Mouse (Mus musculus) forebrain, embryonic 11.5 days (tissue): ENCODE measurements around the gene Pawr. TPM values are rescaled to one million over a fixed set of nuclear protein-coding genes. Genes with fewer than 3 reads are reported as not detected.

Experiments used
- ATAC-seq: fragments of 200-750 bp; cut with Nextera tagmentation; replicated peaks from 2 replicates; pipeline ENCODE4 v1.8.0; 2017; ENCODE audit warnings: moderate TSS enrichment; ENCODE audit not compliant: low FRiP score
- DNase-seq: peaks from one replicate; pipeline ENCODE4 v3.0.0-alpha.2; 2017; ENCODE audit warnings: low spot score
- H3K27ac ChIP-seq: fragments of 300-500 bp; sonication (generic); 2 replicates; pipeline ENCODE4 v1.5.1; 2014; ENCODE audit warnings: low read depth, low read length
- H3K27me3 ChIP-seq: fragments of 300-500 bp; sonication (generic); 2 replicates; pipeline ENCODE4 v1.6.1; 2014; ENCODE audit warnings: mild to moderate bottlenecking, low read length, mixed read lengths; ENCODE audit not compliant: control insufficient read depth, insufficient read depth
- H3K36me3 ChIP-seq: fragments of 300-500 bp; sonication (generic); 2 replicates; pipeline ENCODE4 v1.6.1; 2014; ENCODE audit warnings: mild to moderate bottlenecking, low read length, moderate library complexity, mixed read lengths; ENCODE audit not compliant: control insufficient read depth, insufficient read depth
- H3K4me1 ChIP-seq: fragments of 300-500 bp; sonication (generic); replicated peaks from 2 replicates; pipeline ENCODE4 v1.6.1; 2014; ENCODE audit warnings: low read length, mixed read lengths; ENCODE audit not compliant: control insufficient read depth, insufficient read depth
- H3K4me2 ChIP-seq: fragments of 300-500 bp; sonication (generic); 2 replicates; pipeline ENCODE4 v1.6.1; 2014; ENCODE audit warnings: low read depth, mild to moderate bottlenecking, low read length, moderate library complexity, mixed read lengths; ENCODE audit not compliant: severe bottlenecking
- H3K4me3 ChIP-seq: fragments of 300-500 bp; sonication (generic); 2 replicates; pipeline ENCODE4 v1.5.1; 2014; ENCODE audit warnings: low read depth, low read length
- H3K9ac ChIP-seq: fragments of 300-500 bp; sonication (generic); 2 replicates; pipeline ENCODE4 v1.6.1; 2014; ENCODE audit warnings: low read length
- H3K9me3 ChIP-seq: fragments of 300-500 bp; sonication (generic); 2 replicates; pipeline ENCODE4 v1.6.1; 2016; ENCODE audit warnings: low read length, mixed read lengths; ENCODE audit not compliant: control insufficient read depth
- WGBS: fragments of 180-500 bp; shearing (Covaris S2); extraction: QIAGEN DNeasy Blood & Tissue Kit; methylation state at CpG from one replicate; pipeline ENCODE4 v1.1.7; 2014; 5-methylcytosine and 5-hydroxymethylcytosine counted together
- polyA plus RNA-seq: library from polyadenylated mRNA; unstranded; fragments of >200 nt; fragmentation: Nextera tagmentation; extraction: Ambion mirVana; gene quantifications from 2 replicates; pipeline ENCODE4 v1.2.1, GENCODE M21; 2014

Gene Pawr
- polyA plus RNA-seq, 1 experiment from 2014 or later: 18.3 TPM

DNA sequence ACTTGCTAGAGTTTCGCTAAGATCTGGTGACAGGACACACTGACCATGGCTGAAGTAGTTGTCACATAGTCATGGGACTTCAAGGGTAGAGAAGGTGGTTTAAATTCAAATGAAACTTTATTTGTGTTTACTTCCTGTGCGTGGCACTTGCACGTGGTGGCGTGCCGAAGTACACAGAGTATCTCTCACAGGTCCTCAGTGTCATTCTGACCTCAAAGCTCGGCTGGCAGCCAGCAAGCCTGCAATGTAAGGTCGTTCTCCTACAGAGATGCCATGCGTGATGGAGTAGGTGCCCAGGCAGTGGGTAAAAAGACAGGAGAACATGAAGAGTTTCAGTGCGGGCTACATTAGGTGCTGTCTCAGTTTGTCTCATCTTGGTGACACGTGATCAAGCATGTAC, 48.8 kb downstream of the Pawr start:
- DNase-seq (no peak), ATAC-seq (no peak)
- Histone ChIP-seq H3K36me3 (no peaks in the 10 kb centered on the region), H3K4me3 (no peak overlapping the region), H3K4me1 (peaks cover 2% of the 10 kb centered on the region; the same call in 1 of the 2 replicates), H3K9me3 (no peaks in the 10 kb centered on the region), H3K27ac (no peak overlapping the region), H3K4me2 (no peak overlapping the region), H3K27me3 (no peaks in the 10 kb centered on the region), H3K9ac (no peak overlapping the region)
- WGBS: 96% methylated on average over 10 of the region's 10 CpGs

DNA sequence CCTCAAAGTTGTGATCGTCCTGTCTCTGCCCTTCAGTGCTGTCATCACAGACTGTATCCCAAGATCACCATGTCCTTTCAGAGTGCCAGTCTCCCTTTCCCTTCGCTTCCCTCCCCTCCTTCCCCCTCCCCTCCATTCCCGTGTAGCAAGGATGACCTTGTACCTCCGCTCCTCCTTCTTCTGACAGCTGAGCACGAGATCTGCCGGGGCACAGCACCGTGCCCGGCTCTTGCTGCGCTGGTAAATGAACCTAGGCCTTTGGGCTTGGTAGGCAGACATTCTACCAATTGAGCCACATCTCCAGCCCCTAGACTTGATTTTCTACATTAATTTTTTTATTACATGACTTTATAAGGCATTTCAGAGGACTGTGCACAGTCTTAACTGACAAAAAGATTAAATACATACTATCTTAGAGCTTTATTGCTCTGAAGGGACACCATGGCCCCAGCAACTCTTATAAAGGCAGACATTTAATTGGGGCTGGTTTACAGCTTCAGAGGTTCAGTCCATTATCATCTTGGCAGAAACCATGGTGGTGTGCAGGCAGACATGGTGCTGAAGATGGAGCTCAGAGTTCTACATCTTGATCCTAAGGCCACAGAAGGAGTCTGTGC, 52.3 kb downstream of the Pawr start:
- Histone ChIP-seq H3K9me3 (no peaks in the 10 kb centered on the region), H3K9ac (no peak overlapping the region), H3K4me3 (no peak overlapping the region), H3K27ac (no peak overlapping the region), H3K36me3 (no peaks in the 10 kb centered on the region), H3K4me2 (no peak overlapping the region), H3K4me1 (peaks cover 2% of the 10 kb centered on the region; the same call in 1 of the 2 replicates), H3K27me3 (no peaks in the 10 kb centered on the region)
- whole genome bisulfite sequencing: 92% methylated on average over 9 of the region's 9 CpGs
- ATAC-seq (no peak), DNase-seq (no peak)

- WGBS: 49% methylated on average over 5 of the region's 5 CpGs
- Histone ChIP-seq H3K9ac (no peak overlapping the region), H3K36me3 (no peaks in the 10 kb centered on the region), H3K27ac (0 out of 2 replicates have a peak overlapping the region, but pooled peaks have one; percentile 12), H3K4me2 (no peak overlapping the region), H3K4me1 (peaks cover 4% of the 10 kb centered on the region; the same call in 1 of the 2 replicates), H3K9me3 (no peaks in the 10 kb centered on the region), H3K27me3 (no peaks in the 10 kb centered on the region), H3K4me3 (no peak overlapping the region)
- ATAC-seq (0 out of 2 replicates have a peak, but pooled peaks have one; percentile 24), DNase-seq (no peak)
Observed at GRCm38 (mm10) chr10:108385480-108385955, 53.6 kb downstream of the Pawr start.

DNA sequence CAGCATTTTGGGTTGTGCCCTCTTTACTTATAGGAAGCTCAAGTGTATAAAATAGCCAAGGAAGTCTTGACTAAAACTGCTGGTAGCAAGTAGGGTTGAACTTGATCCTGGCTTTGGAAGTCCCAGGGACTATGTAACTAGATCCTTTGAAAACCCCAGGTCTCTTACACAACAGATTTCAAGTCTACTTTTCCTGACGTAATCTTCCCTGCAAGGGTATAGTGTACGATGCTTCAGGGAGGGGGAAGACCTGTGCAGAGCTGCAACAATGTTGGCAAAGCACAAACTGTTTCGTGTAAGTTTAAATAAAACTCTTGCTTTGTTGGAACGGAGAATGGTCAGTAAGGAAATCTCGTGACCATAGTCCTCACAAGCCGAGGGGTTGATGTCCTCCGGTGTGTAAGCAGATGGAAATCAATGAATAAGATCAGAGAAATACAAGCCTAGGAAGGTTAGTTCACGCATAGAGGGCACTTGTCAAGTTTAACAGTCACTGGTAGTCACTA, 56.5 kb downstream of the Pawr start:
- Histone ChIP-seq H3K36me3 (no peaks in the 10 kb centered on the region), H3K9me3 (no peaks in the 10 kb centered on the region), H3K9ac (no peak overlapping the region), H3K4me2 (no peak overlapping the region), H3K27ac (no peak overlapping the region), H3K4me3 (no peak overlapping the region), H3K4me1 (peaks cover 4% of the 10 kb centered on the region; the same call in 1 of the 2 replicates), H3K27me3 (no peaks in the 10 kb centered on the region)
- ATAC-seq (no peak), DNase-seq (no peak)
- 82% methylated on average over 8 of the region's 8 CpGs for WGBS

GRCm38 (mm10) chr10:108389178-108389926, 57.4 kb downstream of the Pawr start:
- peaks cover 4% of the 10 kb centered on the region; the same call in 1 of the 2 replicates for H3K4me1 ChIP-seq
- no peak overlapping the region for H3K4me3 ChIP-seq
- DNase-seq (no peak), ATAC-seq (no peak)
- no peak overlapping the region for H3K27ac ChIP-seq
- no peaks in the 10 kb centered on the region for H3K9me3 ChIP-seq
- no peaks in the 10 kb centered on the region for H3K36me3 ChIP-seq
- WGBS: 47% methylated on average over 5 of the region's 5 CpGs
- no peak overlapping the region for H3K4me2 ChIP-seq
- H3K9ac ChIP-seq: no peak overlapping the region
- no peaks in the 10 kb centered on the region for H3K27me3 ChIP-seq

GRCm38 (mm10) chr10:108389927-108390287, 58.0 kb downstream of the Pawr start:
- H3K36me3 ChIP-seq: no peaks in the 10 kb centered on the region
- ATAC-seq (peak; percentile 66), DNase-seq (peak; percentile 57)
- peaks cover 4% of the 10 kb centered on the region; the same call in 1 of the 2 replicates for H3K4me1 ChIP-seq
- H3K4me3 ChIP-seq: no peak overlapping the region
- H3K27me3 ChIP-seq: no peaks in the 10 kb centered on the region
- WGBS: 28% methylated on average over 4 of the region's 4 CpGs
- no peak overlapping the region for H3K9ac ChIP-seq
- no peaks in the 10 kb centered on the region for H3K9me3 ChIP-seq
- H3K27ac ChIP-seq: no peak overlapping the region
- no peak overlapping the region for H3K4me2 ChIP-seq

GRCm38 (mm10) chr10:108391370-108391902, 59.5 kb downstream of the Pawr start:
- ATAC-seq: no peak
- peaks cover 2% of the 10 kb centered on the region; the same call in 1 of the 2 replicates for H3K4me1 ChIP-seq
- DNase-seq: no peak
- no peaks in the 10 kb centered on the region for H3K36me3 ChIP-seq
- H3K27ac ChIP-seq: no peak overlapping the region
- H3K27me3 ChIP-seq: no peaks in the 10 kb centered on the region
- H3K4me2 ChIP-seq: no peak overlapping the region
- WGBS: 93% methylated on average over 15 of the region's 15 CpGs
- no peak overlapping the region for H3K9ac ChIP-seq
- no peak overlapping the region for H3K4me3 ChIP-seq
- H3K9me3 ChIP-seq: no peaks in the 10 kb centered on the region

- DNase-seq: no peak
- no peak overlapping the region for H3K4me3 ChIP-seq
- no peak overlapping the region for H3K4me2 ChIP-seq
- peaks cover 2% of the 10 kb centered on the region; the same call in 1 of the 2 replicates for H3K4me1 ChIP-seq
- no peaks in the 10 kb centered on the region for H3K9me3 ChIP-seq
- H3K9ac ChIP-seq: no peak overlapping the region
- no peaks in the 10 kb centered on the region for H3K36me3 ChIP-seq
- WGBS: 96% methylated on average over 10 of the region's 10 CpGs
- no peaks in the 10 kb centered on the region for H3K27me3 ChIP-seq
- H3K27ac ChIP-seq: no peak overlapping the region
- no peak for ATAC-seq
Observed at GRCm38 (mm10) chr10:108392151-108392550, 60.2 kb downstream of the Pawr start.
